Mouse (Mus musculus): ENCODE measurements around the gene Nipsnap3b.

Nipsnap3b gene

GRCm38 (mm10) chr4:53011732-53012361, at the start of gene Nipsnap3b:
Gene Nipsnap3b (plus strand): TSS chr4:53011880.
- peak; percentile 97 for DNase-seq

- DNase-seq: no peak
These were observed 47.4 kb upstream of the Nipsnap3b start, which contains the start of gene Olfr270 for GRCm38 (mm10) chr4:52964247-52964646. Gene Olfr270 (plus strand): TSS chr4:52964547.

- DNase-seq: peak; percentile 4
These were observed 26.5 kb upstream of the Nipsnap3b start for GRCm38 (mm10) chr4:52985216-52985615.

- no peak for DNase-seq
These were observed 25.4 kb upstream of the Nipsnap3b start for GRCm38 (mm10) chr4:52986266-52986665.

- peak; percentile 6 for DNase-seq
These were observed 22.4 kb upstream of the Nipsnap3b start, which contains the start of gene Nipsnap3a for GRCm38 (mm10) chr4:52989248-52989647. Gene Nipsnap3a (plus strand): TSS chr4:52989272.

GRCm38 (mm10) chr4:52999449-52999848, 12.2 kb upstream of the Nipsnap3b start:
- DNase-seq: no peak

GRCm38 (mm10) chr4:53000154-53000553, 11.5 kb upstream of the Nipsnap3b start:
- no peak for DNase-seq

GRCm38 (mm10) chr4:53009183-53009582, 2.5 kb upstream of the Nipsnap3b start:
- DNase-seq: no peak

GRCm38 (mm10) chr4:53009871-53010270, 1.8 kb upstream of the Nipsnap3b start:
- no peak for DNase-seq

- DNase-seq: no peak
These were observed 2.7 kb downstream of the Nipsnap3b start for GRCm38 (mm10) chr4:53014421-53014820.

- no peak for DNase-seq
These were observed 3.3 kb downstream of the Nipsnap3b start for GRCm38 (mm10) chr4:53015024-53015423.

- DNase-seq: no peak
These were observed 6.7 kb downstream of the Nipsnap3b start for GRCm38 (mm10) chr4:53018392-53018791.

GRCm38 (mm10) chr4:53023189-53023925, 11.7 kb downstream of the Nipsnap3b start:
- no peak for DNase-seq

- DNase-seq: no peak
These were observed 12.7 kb downstream of the Nipsnap3b start for GRCm38 (mm10) chr4:53024397-53024796.

- no peak for DNase-seq
These were observed 16.1 kb downstream of the Nipsnap3b start for GRCm38 (mm10) chr4:53027811-53028210.

- DNase-seq: no peak
These were observed 18.8 kb downstream of the Nipsnap3b start for GRCm38 (mm10) chr4:53030326-53030948.

GRCm38 (mm10) chr4:53043819-53044218, 32.1 kb downstream of the Nipsnap3b start:
- no peak for DNase-seq

- no peak for DNase-seq
These were observed 34.1 kb downstream of the Nipsnap3b start for GRCm38 (mm10) chr4:53045807-53046206.

GRCm38 (mm10) chr4:53046238-53047022, 34.8 kb downstream of the Nipsnap3b start:
- no peak for DNase-seq

- DNase-seq: no peak
These were observed 50.8 kb downstream of the Nipsnap3b start for GRCm38 (mm10) chr4:53062301-53063008.
